Mouse (Mus musculus) mature B cell (primary cell): Measurements from ENCODE around the gene Pspn.

Experiments used
- in situ Hi-C: fragments of 300-500 bp; cut with MboI; formaldehyde crosslinking; loops from 2 replicates; pipeline ENCODE4 v1.14.3; 2019

Pspn gene

GRCm38 (mm10) chr17:56999968-57000609 is at the start of gene Pspn:
Pspn (minus strand) TSS chr17:57000018.
- in situ Hi-C loops: loop anchor here (5.0 to 10.0 kb wide), 2 partner anchors 167 to 335 kb away; no protein-coding TSS in a partner anchor

DNA sequence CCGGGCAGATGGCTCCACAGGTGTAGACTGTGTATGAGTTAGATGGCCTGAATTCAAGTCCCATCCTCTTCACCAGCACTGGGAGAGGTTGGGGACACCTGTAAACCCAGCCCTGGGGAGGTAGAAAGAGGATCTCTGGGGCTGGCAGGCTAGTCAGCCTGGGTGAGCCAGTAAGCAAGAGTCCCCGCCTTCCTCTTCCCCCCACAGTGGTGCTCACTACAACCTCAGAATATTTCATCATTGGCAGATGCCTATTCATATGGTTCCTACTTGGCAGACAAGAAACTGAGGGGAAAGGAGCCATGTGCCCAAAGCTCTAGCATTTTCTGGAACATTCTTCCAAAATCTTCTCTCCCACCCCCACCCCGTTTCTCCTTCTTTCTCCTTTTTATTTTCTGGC is 49.0 kb upstream of the Pspn start:
- in situ Hi-C loops: no loop called here

DNA sequence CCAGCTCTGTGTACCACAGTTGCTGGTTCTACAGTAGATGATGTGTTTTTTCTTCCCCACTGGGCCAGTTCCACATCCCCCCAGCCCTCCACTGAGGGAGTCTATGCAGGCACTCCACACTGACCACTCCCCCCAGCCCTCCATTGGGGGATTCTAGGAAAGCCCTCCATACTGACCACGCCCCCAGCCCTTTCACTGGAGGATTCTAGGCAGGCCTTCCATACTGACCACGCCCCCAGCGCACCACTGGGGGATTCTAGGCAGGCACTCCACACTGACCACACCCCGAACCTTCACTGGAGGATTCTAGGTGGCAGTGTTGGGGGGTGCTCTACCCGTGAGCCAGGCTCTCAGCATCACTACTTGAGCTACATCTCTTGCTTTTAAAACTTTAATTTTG is 47.6 kb upstream of the Pspn start:
- in situ Hi-C loops: no loop called here

DNA sequence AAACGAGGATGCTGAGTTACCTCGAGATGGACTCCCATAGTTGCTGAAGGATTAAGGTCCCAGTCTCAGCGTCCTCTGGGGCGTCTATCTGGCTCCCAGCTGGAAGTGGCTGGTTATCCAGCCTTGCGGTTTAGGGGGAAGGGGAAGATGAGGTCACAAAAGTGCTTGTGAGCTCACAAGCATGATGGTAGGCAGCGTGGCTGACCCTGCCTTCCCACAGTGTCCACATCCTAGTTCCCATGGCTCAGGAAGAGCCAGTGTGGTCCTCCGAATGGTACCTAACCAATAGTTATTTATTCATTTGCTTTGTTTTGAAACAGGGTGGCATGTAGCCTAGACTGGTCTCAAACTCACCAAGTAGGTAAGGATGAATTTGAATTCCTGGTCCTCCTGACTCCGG is 41.7 kb upstream of the Pspn start, which contains the start of gene Slc25a41:
Slc25a41 (minus strand) TSS at position 101 of the 400 bp plus-strand sequence.
- in situ Hi-C loops: no loop called here

- in situ Hi-C loops: no loop called here
Measured at GRCm38 (mm10) chr17:57038978-57039377, 39.2 kb upstream of the Pspn start.

GRCm38 (mm10) chr17:57032854-57033253 is 33.0 kb upstream of the Pspn start:
- in situ Hi-C loops: no loop called here

GRCm38 (mm10) chr17:57031661-57032420 is 32.0 kb upstream of the Pspn start:
- in situ Hi-C loops: no loop called here

GRCm38 (mm10) chr17:57030931-57031660 is 31.3 kb upstream of the Pspn start, which contains the start of gene Khsrp:
Khsrp (minus strand) TSS chr17:57031522.
- in situ Hi-C loops: no loop called here

GRCm38 (mm10) chr17:57029691-57030090 is 29.9 kb upstream of the Pspn start:
- in situ Hi-C loops: no loop called here

DNA sequence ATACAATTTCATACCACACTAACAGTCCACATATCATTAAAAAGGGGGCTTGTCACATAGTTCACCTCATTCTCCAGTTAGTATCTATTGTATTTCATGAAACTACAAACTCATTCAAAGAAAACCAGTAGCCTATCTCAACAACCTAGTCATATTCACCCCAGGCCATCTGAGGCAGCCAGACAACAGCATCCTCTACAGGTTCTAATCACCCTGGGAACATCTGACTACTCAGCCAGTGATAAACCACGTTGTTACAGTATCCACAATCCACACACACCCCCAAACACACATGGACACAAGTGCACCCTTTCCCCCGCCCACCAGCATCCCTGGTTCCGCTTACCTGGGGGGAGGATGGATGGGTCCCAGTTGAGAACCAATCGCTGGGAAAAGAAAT is 27.7 kb upstream of the Pspn start:
- in situ Hi-C loops: no loop called here

DNA sequence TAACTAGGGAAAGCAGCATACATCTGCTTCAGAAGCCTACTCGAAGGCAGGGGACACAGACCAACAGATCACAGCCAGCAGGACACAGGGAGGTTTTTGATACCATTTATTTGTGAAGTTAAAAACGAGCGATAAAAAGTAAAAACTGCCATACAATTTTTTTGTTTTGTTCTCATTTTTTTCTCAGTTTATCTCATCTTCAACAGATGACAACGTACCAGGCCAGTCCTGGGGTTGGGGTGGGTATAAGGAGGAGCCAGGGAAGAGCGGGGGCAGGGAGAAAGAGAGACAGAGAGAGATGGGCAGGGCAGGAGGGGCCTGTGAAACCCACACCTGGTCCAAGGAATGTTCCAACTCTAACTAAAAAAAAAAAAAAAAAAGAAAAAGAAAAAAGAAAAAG is 21.1 kb upstream of the Pspn start:
- in situ Hi-C loops: no loop called here

DNA sequence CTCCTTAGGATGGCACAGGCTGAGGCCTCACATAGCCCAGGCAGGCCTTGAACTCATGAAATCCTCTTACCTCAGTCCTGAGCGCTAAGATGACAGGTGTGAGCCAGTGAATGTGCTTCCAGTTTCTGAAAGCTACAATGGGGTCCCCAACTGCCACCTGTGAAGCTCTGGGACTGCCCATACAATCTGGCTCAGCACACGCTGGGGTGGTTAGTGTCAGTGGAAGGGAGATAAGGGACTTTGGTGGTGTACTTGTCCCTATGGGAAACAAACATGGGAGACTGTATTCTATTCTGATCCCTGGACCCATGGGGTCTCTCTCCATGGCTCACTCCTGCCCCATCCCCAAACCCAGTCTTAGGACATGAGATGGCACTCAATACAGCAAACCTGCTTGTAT is 19.9 kb upstream of the Pspn start:
- in situ Hi-C loops: no loop called here

- in situ Hi-C loops: no loop called here
Measured at GRCm38 (mm10) chr17:57012245-57012795, 12.5 kb upstream of the Pspn start.

- in situ Hi-C loops: no loop called here
Measured at GRCm38 (mm10) chr17:57011236-57012141, 11.7 kb upstream of the Pspn start, which contains the start of the genes Gtf2f1 and Gm17949. Gtf2f1 (minus strand) TSS chr17:57011288. Gm17949 (plus strand) TSS chr17:57011469.

GRCm38 (mm10) chr17:57010911-57011235 is 11.1 kb upstream of the Pspn start:
- in situ Hi-C loops: no loop called here

DNA sequence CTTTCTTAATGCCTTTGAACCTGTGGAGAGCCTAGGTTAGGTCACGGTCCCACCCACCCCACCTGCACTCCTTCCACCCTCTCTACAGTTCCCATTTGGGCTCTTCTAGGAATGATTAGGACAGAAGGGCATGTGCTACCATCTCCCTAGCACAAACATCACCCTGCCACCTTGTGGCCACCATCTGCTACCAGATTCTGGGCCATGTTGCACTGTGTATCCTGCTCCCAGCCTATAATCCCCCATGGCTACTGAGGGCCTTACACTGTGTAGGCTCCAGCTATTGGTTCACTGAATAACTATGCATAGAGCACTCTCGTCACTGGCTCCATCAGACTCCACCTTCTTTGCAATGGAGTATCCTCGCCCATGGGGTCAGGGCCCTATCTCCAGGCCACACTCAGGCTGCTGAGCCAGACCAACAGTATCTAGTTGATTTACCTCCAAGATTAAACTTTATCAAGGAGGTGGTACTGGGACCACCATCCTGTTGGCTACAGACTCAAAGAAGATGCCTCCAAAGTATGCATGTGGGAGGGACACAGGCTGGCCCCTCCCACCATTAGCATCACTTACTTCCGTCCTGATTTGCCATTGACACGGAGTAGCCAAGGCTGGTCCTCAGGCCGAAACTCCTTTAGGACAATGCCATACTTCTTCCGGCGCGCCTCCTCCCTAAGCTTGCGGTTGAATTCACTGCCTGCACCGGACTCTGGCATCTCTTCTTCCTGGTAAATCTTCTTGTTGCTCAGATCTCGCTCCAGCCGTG is 7.5 kb upstream of the Pspn start:
- in situ Hi-C loops: no loop called here

DNA sequence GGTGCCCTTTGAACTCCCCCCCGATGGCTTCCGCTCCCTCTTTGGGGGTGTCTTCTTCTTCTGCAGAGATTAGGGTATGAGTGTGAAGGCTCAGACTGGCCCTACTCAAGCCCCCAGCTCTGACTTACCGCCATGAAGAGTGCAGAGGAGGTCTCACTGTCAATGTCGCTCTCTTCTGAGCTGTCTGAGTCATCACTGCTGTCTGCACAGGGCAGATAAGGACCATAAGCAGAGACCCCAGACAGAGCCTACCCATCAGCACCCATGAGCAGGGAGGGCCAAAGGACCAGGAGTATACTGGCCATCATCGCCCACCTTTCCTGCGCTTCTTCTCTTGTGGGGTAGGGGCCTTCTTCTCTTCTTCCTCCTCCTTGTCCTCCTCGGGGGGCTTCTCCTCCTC is 4.2 kb upstream of the Pspn start:
- in situ Hi-C loops: no loop called here

GRCm38 (mm10) chr17:57001228-57001627 is 1.4 kb upstream of the Pspn start:
- in situ Hi-C loops: no loop called here

- in situ Hi-C loops: loop anchor here (5.0 to 10.0 kb wide), 2 partner anchors 168 to 335 kb away; no protein-coding TSS in a partner anchor
Measured at GRCm38 (mm10) chr17:56999414-56999813, 404 bp downstream of the Pspn start.

GRCm38 (mm10) chr17:56997029-56997667 is 2.7 kb downstream of the Pspn start, which contains the start of gene Alkbh7:
Alkbh7 (plus strand) TSS chr17:56997339.
- in situ Hi-C loops: loop anchor here (5.0 to 10.0 kb wide), 2 partner anchors 170 to 338 kb away; no protein-coding TSS in a partner anchor
